24 mouse cellular contexts compared by ENCODE assay signal in genomic region chr6:66458172-66458571, GRCm38 (mm10).
DNase-seq lines count a peak whose midpoint lies in the region; ATAC-seq and TF ChIP-seq lines count a peak whose summit lies in the region.
"Had no signal": no experiment of that assay in that cellular context is flagged by ENCODE, and none has a peak within 500 bp of the region (broad histone marks: within the 10 kb centered on the region; RNA-seq: fewer than 3 reads in every experiment).

No protein-coding gene starts in this region.

- no peak overlapping the region for H3K4me3 ChIP-seq in hindbrain, embryonic 11.5 days (ENCODE audit: low read depth, low read length)
- H3K4me3 ChIP-seq in hindbrain, postnatal 0 days (ENCODE audit: low read length): no peak overlapping the region
- H3K4me3 ChIP-seq in neural tube, embryonic 11.5 days (ENCODE audit: low read depth, low read length): no peak overlapping the region
- H3K4me3 ChIP-seq in neural tube, embryonic 15.5 days (replicated peaks): no peak overlapping the region
- no peak overlapping the region for H3K4me3 ChIP-seq in neural tube, embryonic 13.5 days
- H3K4me3 ChIP-seq: forebrain, embryonic 13.5 days; limb, embryonic 15.5 days had no signal

- WGBS in hindbrain, embryonic 11.5 days: 41% methylated on average over 3 of the region's 3 CpGs
- 36% methylated on average over 3 of the region's 3 CpGs for WGBS in hindbrain, postnatal 0 days
- WGBS in neural tube, embryonic 11.5 days: 47% methylated on average over 3 of the region's 3 CpGs
- WGBS in neural tube, embryonic 15.5 days: 23% methylated on average over 3 of the region's 3 CpGs
- WGBS in neural tube, embryonic 13.5 days: 22% methylated on average over 3 of the region's 3 CpGs

- TF ChIP-seq CTCF in hindbrain, postnatal 0 days (IDR thresholded peaks at IDR 0.05; ENCODE audit: low read depth): no peak

- peak; percentile 54; the same call in 1 of the 2 replicates for ATAC-seq in hindbrain, embryonic 11.5 days (ENCODE audit: low FRiP score)
- no peak for ATAC-seq in hindbrain, postnatal 0 days
- peak; percentile 68 for ATAC-seq in neural tube, embryonic 11.5 days (ENCODE audit: insufficient read depth, low FRiP score, low TSS enrichment)
- ATAC-seq in neural tube, embryonic 15.5 days (ENCODE audit: low FRiP score): no peak
- ATAC-seq in neural tube, embryonic 13.5 days (ENCODE audit: low read depth): no peak
- ATAC-seq: forebrain, embryonic 13.5 days had no signal

- H3K4me1 ChIP-seq in hindbrain, embryonic 11.5 days (replicated peaks; ENCODE audit: control insufficient read depth, insufficient read depth, low read length): no peaks in the 10 kb centered on the region
- no peaks in the 10 kb centered on the region for H3K4me1 ChIP-seq in hindbrain, postnatal 0 days (ENCODE audit: insufficient read depth, low read length)
- no peaks in the 10 kb centered on the region; the same call in 1 of the 2 replicates for H3K4me1 ChIP-seq in neural tube, embryonic 11.5 days (ENCODE audit: control insufficient read depth, insufficient read depth, low read length)
- H3K4me1 ChIP-seq in neural tube, embryonic 15.5 days: no peaks in the 10 kb centered on the region
- H3K4me1 ChIP-seq in neural tube, embryonic 13.5 days (replicated peaks): peaks cover 6% of the 10 kb centered on the region; the same call in 1 of the 2 replicates
- H3K4me1 ChIP-seq: limb, embryonic 15.5 days had no signal

- H3K9me3 ChIP-seq in hindbrain, embryonic 11.5 days (ENCODE audit: control insufficient read depth, low read length): no peaks in the 10 kb centered on the region
- H3K9me3 ChIP-seq in hindbrain, postnatal 0 days (ENCODE audit: low read length): no peaks in the 10 kb centered on the region
- no peaks in the 10 kb centered on the region for H3K9me3 ChIP-seq in neural tube, embryonic 11.5 days (ENCODE audit: control insufficient read depth, low read length)
- no peaks in the 10 kb centered on the region for H3K9me3 ChIP-seq in neural tube, embryonic 15.5 days (replicated peaks)
- no peaks in the 10 kb centered on the region for H3K9me3 ChIP-seq in neural tube, embryonic 13.5 days
- H3K9me3 ChIP-seq: forebrain, embryonic 13.5 days; G1E; limb, embryonic 15.5 days had no signal

- peak; percentile 27 for DNase-seq in embryo, embryonic 10.5 days (ENCODE audit: low spot score)
- DNase-seq in embryo, embryonic 11 days: no peak
- DNase-seq in hindbrain, embryonic 11.5 days (ENCODE audit: low spot score): peak; percentile 12
- no peak for DNase-seq in hindbrain, postnatal 0 days (ENCODE audit: low spot score)
- DNase-seq in neural tube, embryonic 11.5 days (ENCODE audit: low spot score): peak; percentile 17
- DNase-seq in thymus, postnatal 4 days: no peak
- DNase-seq: adrenal gland, postnatal 10 days; cerebellum, adult 2 months; cerebellum, postnatal 25 days; gastrocnemius, postnatal 10 days; heart, adult 11 months; kidney, adult 2 months; kidney, postnatal 10 days; left cerebral cortex, postnatal 4 days; lung, embryonic 14.5 days; right cerebral cortex, postnatal 14 days had no signal

- H3K9ac ChIP-seq in hindbrain, embryonic 11.5 days (ENCODE audit: low read depth, low read length): no peak overlapping the region
- H3K9ac ChIP-seq in hindbrain, postnatal 0 days (replicated peaks; ENCODE audit: low read length): no peak overlapping the region
- no peak overlapping the region for H3K9ac ChIP-seq in neural tube, embryonic 11.5 days (ENCODE audit: low read length)
- H3K9ac ChIP-seq in neural tube, embryonic 15.5 days (replicated peaks): no peak overlapping the region
- no peak overlapping the region for H3K9ac ChIP-seq in neural tube, embryonic 13.5 days
- H3K9ac ChIP-seq: forebrain, embryonic 13.5 days; limb, embryonic 15.5 days; liver, embryonic 14.5 days; lung, embryonic 14.5 days had no signal

- no peaks in the 10 kb centered on the region for H3K27me3 ChIP-seq in hindbrain, embryonic 11.5 days (ENCODE audit: control insufficient read depth, insufficient read depth, low read length)
- no peaks in the 10 kb centered on the region for H3K27me3 ChIP-seq in hindbrain, postnatal 0 days (ENCODE audit: insufficient read depth, low read length)
- H3K27me3 ChIP-seq in neural tube, embryonic 11.5 days (ENCODE audit: control insufficient read depth, insufficient read depth, low read length): no peaks in the 10 kb centered on the region
- no peaks in the 10 kb centered on the region for H3K27me3 ChIP-seq in neural tube, embryonic 15.5 days (replicated peaks)
- no peaks in the 10 kb centered on the region for H3K27me3 ChIP-seq in neural tube, embryonic 13.5 days
- H3K27me3 ChIP-seq: forebrain, embryonic 13.5 days; limb, embryonic 15.5 days had no signal

- no peak overlapping the region for H3K4me2 ChIP-seq in hindbrain, embryonic 11.5 days (replicated peaks; ENCODE audit: low read depth, low read length)
- H3K4me2 ChIP-seq in hindbrain, postnatal 0 days (ENCODE audit: low read depth, low read length): no peak overlapping the region
- H3K4me2 ChIP-seq in neural tube, embryonic 11.5 days (ENCODE audit: low read depth): no peak overlapping the region
- H3K4me2 ChIP-seq in neural tube, embryonic 15.5 days: no peak overlapping the region
- H3K4me2 ChIP-seq in neural tube, embryonic 13.5 days: no peak overlapping the region
- H3K4me2 ChIP-seq: forebrain, embryonic 13.5 days; heart, embryonic 11.5 days; limb, embryonic 15.5 days; lung, embryonic 14.5 days had no signal

- no peaks in the 10 kb centered on the region for H3K36me3 ChIP-seq in hindbrain, embryonic 11.5 days (ENCODE audit: control insufficient read depth, insufficient read depth, low read length)
- no peaks in the 10 kb centered on the region for H3K36me3 ChIP-seq in hindbrain, postnatal 0 days (ENCODE audit: insufficient read depth, low read length)
- no peaks in the 10 kb centered on the region for H3K36me3 ChIP-seq in neural tube, embryonic 11.5 days (ENCODE audit: control insufficient read depth, insufficient read depth, low read length)
- no peaks in the 10 kb centered on the region for H3K36me3 ChIP-seq in neural tube, embryonic 15.5 days
- H3K36me3 ChIP-seq in neural tube, embryonic 13.5 days: no peaks in the 10 kb centered on the region
- H3K36me3 ChIP-seq: G1E; limb, embryonic 15.5 days had no signal

- H3K27ac ChIP-seq in hindbrain, embryonic 11.5 days (ENCODE audit: low read depth, low read length): peak overlapping the region; percentile 31; the same call in 1 of the 2 replicates
- no peak overlapping the region for H3K27ac ChIP-seq in hindbrain, postnatal 0 days
- peak overlapping the region; percentile 76 for H3K27ac ChIP-seq in neural tube, embryonic 11.5 days (ENCODE audit: low read depth, low read length)
- no peak overlapping the region for H3K27ac ChIP-seq in neural tube, embryonic 15.5 days (replicated peaks)
- H3K27ac ChIP-seq in neural tube, embryonic 13.5 days (replicated peaks): peak overlapping the region; percentile 71
- H3K27ac ChIP-seq: forebrain, embryonic 13.5 days; limb, embryonic 15.5 days; liver, embryonic 14.5 days; stomach, postnatal 0 days had no signal

Comparison
In these comparisons a context has a peak if more than half of its experiments do, and no peak if none do; other contexts are left out.
1. DNase-seq: peak in embryo, embryonic 10.5 days (single experiment), hindbrain, embryonic 11.5 days (single experiment) and neural tube, embryonic 11.5 days (single experiment); none in embryo, embryonic 11 days (single experiment), hindbrain, postnatal 0 days (single experiment) and thymus, postnatal 4 days (single experiment).
2. ATAC-seq: peak in hindbrain, embryonic 11.5 days (single experiment) and neural tube, embryonic 11.5 days (single experiment); none in hindbrain, postnatal 0 days (single experiment), neural tube, embryonic 15.5 days (single experiment) and neural tube, embryonic 13.5 days (single experiment).
3. H3K27ac ChIP-seq: peak in hindbrain, embryonic 11.5 days (single experiment), neural tube, embryonic 11.5 days (single experiment) and neural tube, embryonic 13.5 days (single experiment); none in hindbrain, postnatal 0 days (single experiment) and neural tube, embryonic 15.5 days (single experiment).